Mouse (Mus musculus): Measurements from ENCODE around the gene Rfx2.

- TF ChIP-seq CTCF (IDR thresholded peaks at IDR 0.05; ENCODE audit: low read depth) (no peak), EP300 (IDR thresholded peaks at IDR 0.05; ENCODE audit: low read depth) (no peak)
Observed at GRCm38 (mm10) chr17:56872512-56872911, 41.7 kb upstream of the Rfx2 start.
